Mouse (Mus musculus) erythroblast, embryonic 14.5 days (primary cell): Measurements from ENCODE around the gene Fam117a.

Experiments
- GATA1 ChIP-seq: IDR thresholded peaks from 2 replicates; pipeline ENCODE4 v1.6.1; 2012; ENCODE audit warnings: low read length, inconsistent platforms, mixed read lengths
- TAL1 ChIP-seq: IDR thresholded peaks from 3 replicates; pipeline ENCODE4 v1.6.1; 2012; ENCODE audit warnings: low read length, inconsistent platforms, mixed read lengths

- no peak for TF ChIP-seq TAL1
- no peak for TF ChIP-seq GATA1
Observed at GRCm38 (mm10) chr11:95405771-95406170, 69.0 kb downstream of the Fam117a start.
